Mouse (Mus musculus): ENCODE measurements around the gene Olfr594. TPM values are rescaled to one million over a fixed set of nuclear protein-coding genes. Genes with fewer than 3 reads are reported as not detected.
"Not testable (repeated sequence)": the region's sequence is repeated elsewhere in the genome, so short reads cannot be mapped to it uniquely, and the experiment has no call there.

Gene Olfr594
- polyA plus RNA-seq (2014; fragmentation: Nextera tagmentation; extraction: Ambion mirVana): not detected in 2 replicates

DNA sequence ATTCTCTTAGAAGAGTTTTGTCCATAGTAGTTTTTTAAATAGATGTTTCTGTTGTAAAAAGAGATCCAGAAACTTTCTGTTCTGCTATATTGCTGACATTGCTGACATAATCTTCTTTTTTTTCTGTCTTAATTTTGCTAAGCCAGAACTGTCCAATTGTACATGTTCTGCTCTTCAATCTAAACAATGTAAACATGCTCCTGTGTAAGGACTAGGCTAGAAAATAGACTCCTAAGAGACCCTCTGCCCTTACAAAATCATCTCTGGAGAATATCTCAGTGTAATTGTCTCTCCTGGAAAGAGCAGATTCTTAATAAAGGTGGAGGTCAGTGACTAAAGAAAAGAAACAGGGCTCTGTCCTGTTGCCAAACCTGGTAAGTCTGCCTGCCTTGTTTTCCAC lies at the start of gene Olfr594:
Olfr594 (plus strand) TSS at position 301 of the 400 bp plus-strand sequence.
- ATAC-seq (ENCODE audit: insufficient number of reproducible peaks, insufficient read depth, low FRiP score, low read depth): no peak

DNA sequence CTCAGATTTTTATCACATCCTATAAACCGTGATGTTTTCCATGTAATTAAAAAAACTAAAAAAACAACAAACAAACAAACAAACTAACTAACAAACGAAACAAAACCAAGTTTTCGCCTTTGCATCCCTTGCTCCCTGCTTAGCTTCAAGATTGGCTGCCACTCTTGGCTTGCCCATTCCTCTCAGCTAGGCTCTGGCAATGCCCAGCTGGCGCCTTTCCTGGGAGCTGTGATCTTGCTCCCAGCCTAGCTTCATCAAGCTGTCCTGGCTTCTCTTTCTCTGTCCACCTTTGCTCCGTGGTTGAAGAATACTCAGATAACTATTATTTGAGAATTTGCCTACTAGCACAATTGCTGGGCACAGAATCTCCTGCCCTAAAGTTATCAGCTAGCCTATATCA lies 47.1 kb upstream of the Olfr594 start:
- 77% methylated on average over 5 of the region's 5 CpGs for WGBS

More for the DNA sequence above, at the start of gene Olfr594:
- Histone ChIP-seq H3K9ac (ENCODE audit: low read length) (no peak within 1 kb of the TSS), H3K27ac (replicated peaks in 1 of 2; ENCODE audit: control insufficient read depth in 1 of 2, insufficient read depth in 1 of 2, low read depth in 2 of 2, low read length in 2 of 2) (no peak within 1 kb of the TSS), H3K27me3 (ENCODE audit: control insufficient read depth, insufficient read depth, low read length) (no peaks in the 10 kb centered on the region), H3K4me2 (ENCODE audit: low read length) (no peak within 1 kb of the TSS), H3K9me3 (ENCODE audit: control insufficient read depth, low read length) (no peaks in the 10 kb centered on the region), H3K36me3 (ENCODE audit: control insufficient read depth, insufficient read depth, low read length) (no peaks in the 10 kb centered on the region), H3K4me3 (ENCODE audit: control insufficient read depth in 1 of 2, insufficient read depth in 1 of 2, low read depth in 1 of 2, low read length in 2 of 2) (no peak within 1 kb of the TSS), H3K4me1 (ENCODE audit: control insufficient read depth in 2 of 2, insufficient read depth in 2 of 2, low read length in 2 of 2) (no peaks in the 10 kb centered on the region)

DNA sequence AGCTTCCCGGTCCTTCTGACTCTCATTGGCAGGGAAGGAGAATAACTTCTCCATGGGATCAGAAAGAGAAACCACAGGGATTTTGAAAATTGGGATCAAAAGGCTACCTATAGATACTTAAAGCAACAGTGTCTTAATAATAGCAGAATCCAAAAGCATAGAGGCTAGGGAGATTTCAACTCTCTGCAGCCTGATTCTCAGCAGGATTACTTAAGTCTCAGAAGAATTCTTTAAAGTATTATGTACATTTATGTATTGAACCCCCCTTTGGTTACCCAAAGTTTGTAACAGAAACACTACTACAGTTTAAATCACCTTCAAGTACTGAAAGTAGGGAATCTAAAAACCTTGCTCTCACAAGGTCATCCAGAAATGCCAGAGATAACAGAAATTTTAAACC lies 38.6 kb upstream of the Olfr594 start, which contains the start of gene Olfr591:
Olfr591 (minus strand) TSS at position 101 of the 400 bp plus-strand sequence.
- Histone ChIP-seq H3K4me2 (ENCODE audit: low read length) (no peak within 1 kb of the TSS), H3K27ac (replicated peaks in 1 of 2; ENCODE audit: control insufficient read depth in 1 of 2, insufficient read depth in 1 of 2, low read depth in 2 of 2, low read length in 2 of 2) (no peak within 1 kb of the TSS), H3K4me1 (ENCODE audit: control insufficient read depth in 2 of 2, insufficient read depth in 2 of 2, low read length in 2 of 2) (no peaks in the 10 kb centered on the region), H3K27me3 (ENCODE audit: control insufficient read depth, insufficient read depth, low read length) (no peaks in the 10 kb centered on the region), H3K4me3 (ENCODE audit: control insufficient read depth in 1 of 2, insufficient read depth in 1 of 2, low read depth in 1 of 2, low read length in 2 of 2) (no peak within 1 kb of the TSS), H3K36me3 (ENCODE audit: control insufficient read depth, insufficient read depth, low read length) (no peaks in the 10 kb centered on the region), H3K9ac (ENCODE audit: low read length) (no peak within 1 kb of the TSS), H3K9me3 (ENCODE audit: control insufficient read depth, low read length) (0 out of 2 replicates have a peak, but pooled peaks cover 6% of the 10 kb centered on the region)
- WGBS: 65% methylated on average over 1 of the region's 1 CpGs
- ATAC-seq (ENCODE audit: insufficient number of reproducible peaks, insufficient read depth, low FRiP score, low read depth): no peak

More for the DNA sequence above, 47.1 kb upstream of the Olfr594 start:
- no peaks in the 10 kb centered on the region for H3K9me3 ChIP-seq (ENCODE audit: control insufficient read depth, low read length)
- H3K36me3 ChIP-seq (ENCODE audit: control insufficient read depth, insufficient read depth, low read length): no peaks in the 10 kb centered on the region
- H3K4me2 ChIP-seq (ENCODE audit: low read length): no peak overlapping the region
- H3K9ac ChIP-seq (ENCODE audit: low read length): no peak overlapping the region
- no peak overlapping the region for H3K27ac ChIP-seq (replicated peaks in 1 of 2; ENCODE audit: control insufficient read depth in 1 of 2, insufficient read depth in 1 of 2, low read depth in 2 of 2, low read length in 2 of 2)
- H3K27me3 ChIP-seq (ENCODE audit: control insufficient read depth, insufficient read depth, low read length): no peaks in the 10 kb centered on the region
- H3K4me3 ChIP-seq (ENCODE audit: control insufficient read depth in 1 of 2, insufficient read depth in 1 of 2, low read depth in 1 of 2, low read length in 2 of 2): no peak overlapping the region
- no peak for ATAC-seq (ENCODE audit: insufficient number of reproducible peaks, insufficient read depth, low FRiP score, low read depth)
- no peaks in the 10 kb centered on the region for H3K4me1 ChIP-seq (ENCODE audit: control insufficient read depth in 2 of 2, insufficient read depth in 2 of 2, low read length in 2 of 2)

DNA sequence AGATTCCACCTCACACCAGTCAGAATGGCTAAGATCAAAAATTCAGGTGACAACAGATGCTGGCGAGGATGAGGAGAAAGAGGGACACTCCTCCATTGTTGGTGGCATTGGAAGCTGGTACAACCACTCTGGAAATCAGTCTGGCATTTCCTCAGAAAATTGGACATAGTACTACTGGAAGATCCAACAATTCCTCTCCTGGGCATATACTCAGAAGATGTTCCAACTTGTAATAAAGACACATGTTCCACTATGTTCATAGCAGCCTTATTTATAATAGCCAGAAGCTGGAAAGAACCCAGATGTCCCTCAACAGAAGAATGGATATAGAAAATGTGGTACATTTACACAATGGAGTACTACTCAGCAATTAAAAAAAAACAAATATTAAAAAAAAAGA lies 32.3 kb upstream of the Olfr594 start, which contains the start of gene Olfr592:
Olfr592 (plus strand) TSS at position 301 of the 400 bp plus-strand sequence.
- not testable (repeated sequence) for H3K9ac ChIP-seq (ENCODE audit: low read length); H3K36me3 ChIP-seq (ENCODE audit: control insufficient read depth, insufficient read depth, low read length); H3K4me2 ChIP-seq (ENCODE audit: low read length); H3K4me1 ChIP-seq (ENCODE audit: control insufficient read depth in 2 of 2, insufficient read depth in 2 of 2, low read length in 2 of 2); H3K9me3 ChIP-seq (ENCODE audit: control insufficient read depth, low read length); H3K4me3 ChIP-seq (ENCODE audit: control insufficient read depth in 1 of 2, insufficient read depth in 1 of 2, low read depth in 1 of 2, low read length in 2 of 2); H3K27ac ChIP-seq (replicated peaks in 1 of 2; ENCODE audit: control insufficient read depth in 1 of 2, insufficient read depth in 1 of 2, low read depth in 2 of 2, low read length in 2 of 2); H3K27me3 ChIP-seq (ENCODE audit: control insufficient read depth, insufficient read depth, low read length); ATAC-seq (ENCODE audit: insufficient number of reproducible peaks, insufficient read depth, low FRiP score, low read depth)
- 65% methylated on average over 1 of the region's 1 CpGs for WGBS

DNA sequence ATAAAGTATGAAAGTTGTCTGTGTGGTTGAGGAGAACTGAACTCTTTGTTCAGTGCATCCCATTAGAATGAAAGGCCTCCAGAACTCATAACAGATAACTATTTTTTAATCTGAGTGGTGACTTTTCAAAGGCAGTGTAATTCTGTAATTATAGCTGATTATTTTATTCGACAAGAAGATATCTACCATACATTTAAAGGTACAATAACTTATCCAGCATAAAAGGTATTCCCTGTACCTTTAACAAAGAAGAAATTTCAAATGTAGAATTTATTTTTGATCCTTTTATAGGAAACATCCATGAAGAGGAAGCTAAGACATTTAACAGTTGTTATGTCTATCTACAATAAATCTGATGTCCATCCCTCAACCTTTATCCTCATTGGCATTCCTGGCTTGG lies 5.2 kb upstream of the Olfr594 start, which contains the start of gene Olfr593:
Olfr593 (plus strand) TSS at position 301 of the 400 bp plus-strand sequence.
- H3K9ac ChIP-seq (ENCODE audit: low read length): no peak within 1 kb of the TSS
- no peak within 1 kb of the TSS for H3K4me3 ChIP-seq (ENCODE audit: control insufficient read depth in 1 of 2, insufficient read depth in 1 of 2, low read depth in 1 of 2, low read length in 2 of 2)
- no peak for ATAC-seq (ENCODE audit: insufficient number of reproducible peaks, insufficient read depth, low FRiP score, low read depth)
- no peaks in the 10 kb centered on the region for H3K4me1 ChIP-seq (ENCODE audit: control insufficient read depth in 2 of 2, insufficient read depth in 2 of 2, low read length in 2 of 2)
- H3K9me3 ChIP-seq (ENCODE audit: control insufficient read depth, low read length): no peaks in the 10 kb centered on the region
- no peaks in the 10 kb centered on the region for H3K27me3 ChIP-seq (ENCODE audit: control insufficient read depth, insufficient read depth, low read length)
- no peaks in the 10 kb centered on the region for H3K36me3 ChIP-seq (ENCODE audit: control insufficient read depth, insufficient read depth, low read length)
- no peak within 1 kb of the TSS for H3K4me2 ChIP-seq (ENCODE audit: low read length)
- WGBS: 61% methylated on average over 1 of the region's 1 CpGs
- no peak within 1 kb of the TSS for H3K27ac ChIP-seq (replicated peaks in 1 of 2; ENCODE audit: control insufficient read depth in 1 of 2, insufficient read depth in 1 of 2, low read depth in 2 of 2, low read length in 2 of 2)

DNA sequence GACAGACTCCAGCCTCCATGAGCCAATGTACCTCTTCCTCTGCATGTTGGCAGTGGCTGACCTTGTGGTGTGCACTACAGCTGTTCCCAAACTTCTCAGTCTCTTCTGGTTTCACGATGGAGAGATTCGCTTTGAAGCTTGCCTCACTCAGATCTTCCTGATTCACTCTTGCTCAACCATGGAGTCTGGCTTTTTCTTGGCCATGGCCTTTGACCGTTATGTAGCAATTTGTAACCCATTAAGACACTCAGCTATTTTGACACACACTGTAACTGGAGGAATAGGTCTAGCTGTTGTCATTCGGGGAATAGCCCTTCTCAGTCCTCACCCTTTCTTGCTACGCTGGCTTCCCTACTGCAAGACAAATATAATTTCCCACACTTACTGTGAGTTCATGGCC lies 4.7 kb upstream of the Olfr594 start:
- H3K27me3 ChIP-seq (ENCODE audit: control insufficient read depth, insufficient read depth, low read length); H3K4me3 ChIP-seq (ENCODE audit: control insufficient read depth in 1 of 2, insufficient read depth in 1 of 2, low read depth in 1 of 2, low read length in 2 of 2); H3K27ac ChIP-seq (replicated peaks in 1 of 2; ENCODE audit: control insufficient read depth in 1 of 2, insufficient read depth in 1 of 2, low read depth in 2 of 2, low read length in 2 of 2); H3K4me2 ChIP-seq (ENCODE audit: low read length); H3K9me3 ChIP-seq (ENCODE audit: control insufficient read depth, low read length); H3K36me3 ChIP-seq (ENCODE audit: control insufficient read depth, insufficient read depth, low read length); ATAC-seq (ENCODE audit: insufficient number of reproducible peaks, insufficient read depth, low FRiP score, low read depth); H3K9ac ChIP-seq (ENCODE audit: low read length); H3K4me1 ChIP-seq (ENCODE audit: control insufficient read depth in 2 of 2, insufficient read depth in 2 of 2, low read length in 2 of 2): not testable (repeated sequence)
- WGBS: 82% methylated on average over 5 of the region's 5 CpGs

DNA sequence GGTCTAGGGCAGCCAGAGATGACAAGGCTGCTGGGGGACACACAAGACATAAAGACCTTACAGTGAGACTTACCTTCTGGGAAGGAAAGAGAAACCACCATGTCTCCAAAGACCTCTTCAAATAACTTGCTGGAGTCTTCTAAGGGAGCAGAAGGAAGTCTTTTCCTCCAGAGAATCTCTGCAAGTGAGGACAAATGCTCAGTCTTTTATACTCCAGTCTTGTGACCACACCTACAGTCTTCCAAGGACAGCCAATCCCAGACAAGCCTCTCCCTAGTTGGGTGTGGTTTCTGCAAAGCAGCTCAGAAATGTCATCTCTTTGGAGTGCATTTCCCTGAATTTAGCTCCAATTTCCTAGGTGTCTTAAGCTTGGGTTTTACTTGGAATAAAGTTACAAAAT lies 35.6 kb downstream of the Olfr594 start, which contains the start of gene Usp17ld:
Usp17ld (minus strand) TSS at position 101 of the 400 bp plus-strand sequence.
- not testable (repeated sequence) for H3K4me3 ChIP-seq (ENCODE audit: control insufficient read depth in 1 of 2, insufficient read depth in 1 of 2, low read depth in 1 of 2, low read length in 2 of 2); H3K4me1 ChIP-seq (ENCODE audit: control insufficient read depth in 2 of 2, insufficient read depth in 2 of 2, low read length in 2 of 2); H3K4me2 ChIP-seq (ENCODE audit: low read length); H3K27me3 ChIP-seq (ENCODE audit: control insufficient read depth, insufficient read depth, low read length); H3K27ac ChIP-seq (replicated peaks in 1 of 2; ENCODE audit: control insufficient read depth in 1 of 2, insufficient read depth in 1 of 2, low read depth in 2 of 2, low read length in 2 of 2); ATAC-seq (ENCODE audit: insufficient number of reproducible peaks, insufficient read depth, low FRiP score, low read depth); H3K9me3 ChIP-seq (ENCODE audit: control insufficient read depth, low read length); H3K9ac ChIP-seq (ENCODE audit: low read length); H3K36me3 ChIP-seq (ENCODE audit: control insufficient read depth, insufficient read depth, low read length)
